Mouse (Mus musculus) C2C12 (cell line): ENCODE measurements around the gene Ap1m1.

Source experiments
- CTCF ChIP-seq: IDR thresholded peaks from one replicate; pipeline ENCODE4 v1.5.1; 2011; ENCODE audit not compliant: control insufficient read depth, insufficient read depth, insufficient read length
- MAX ChIP-seq: IDR thresholded peaks from one replicate; pipeline ENCODE4 v1.6.1; 2011; ENCODE audit warnings: mild to moderate bottlenecking, control low read depth
- MYOD1 ChIP-seq: IDR thresholded peaks from one replicate; pipeline ENCODE4 v1.6.1; 2011; ENCODE audit warnings: low read depth; ENCODE audit not compliant: control insufficient read depth, insufficient read length

GRCm38 (mm10) chr8:72261019-72261418 is 21.2 kb downstream of the Ap1m1 start:
- TF ChIP-seq CTCF (no peak), MAX (no peak), MYOD1 (no peak)
